Mouse (Mus musculus) intestine, embryonic 14.5 days (tissue): ENCODE results near the gene Pbld1. TPM values are rescaled to one million over a fixed set of nuclear protein-coding genes. Genes with fewer than 3 reads are reported as not detected.

ENCODE experiments used
- ATAC-seq: fragments of 200-750 bp; cut with Nextera tagmentation; replicated peaks from 2 replicates; pipeline ENCODE4 v1.8.0; 2017; ENCODE audit warnings: low read depth, moderate number of reproducible peaks, moderate TSS enrichment, moderate library complexity; ENCODE audit not compliant: low FRiP score, low TSS enrichment
- DNase-seq: peaks from one replicate; pipeline ENCODE4 v3.0.0-alpha.2; 2018; ENCODE audit warnings: low spot score
- H3K27ac ChIP-seq: fragments of 300-500 bp; sonication (generic); 2 replicates; pipeline ENCODE4 v1.5.1; 2014; ENCODE audit warnings: low read depth, mild to moderate bottlenecking, control low read depth
- H3K27me3 ChIP-seq: fragments of 300-500 bp; sonication (generic); replicated peaks from 2 replicates; pipeline ENCODE4 v1.6.1; 2014; ENCODE audit warnings: low read length, control low read depth; ENCODE audit not compliant: control insufficient read depth, insufficient read depth
- H3K36me3 ChIP-seq: fragments of 300-500 bp; sonication (generic); 2 replicates; pipeline ENCODE4 v1.6.1; 2014; ENCODE audit warnings: low read length, control low read depth; ENCODE audit not compliant: control insufficient read depth, insufficient read depth
- H3K4me1 ChIP-seq: fragments of 300-500 bp; sonication (generic); replicated peaks from 2 replicates; pipeline ENCODE4 v1.6.1; 2014; ENCODE audit warnings: low read length, control low read depth, mixed read lengths; ENCODE audit not compliant: control insufficient read depth, insufficient read depth
- H3K4me2 ChIP-seq: fragments of 300-500 bp; sonication (generic); 2 replicates; pipeline ENCODE4 v1.6.1; 2014; ENCODE audit warnings: low read length
- H3K4me3 ChIP-seq: fragments of 300-500 bp; sonication (generic); 2 replicates; pipeline ENCODE4 v1.5.1; 2014; ENCODE audit warnings: low read depth, low read length, control low read depth, mixed read lengths
- H3K9ac ChIP-seq: fragments of 300-500 bp; sonication (generic); 2 replicates; pipeline ENCODE4 v1.6.1; 2014; ENCODE audit warnings: mild to moderate bottlenecking, low read length
- H3K9me3 ChIP-seq: fragments of 300-500 bp; sonication (generic); 2 replicates; pipeline ENCODE4 v1.6.1; 2016; ENCODE audit warnings: low read length, control low read depth; ENCODE audit not compliant: control insufficient read depth
- WGBS: fragments of 180-500 bp; shearing (Covaris S2); extraction: QIAGEN DNeasy Blood & Tissue Kit; methylation state at CpG from one replicate; pipeline ENCODE4 v1.1.7; 2014; 5-methylcytosine and 5-hydroxymethylcytosine counted together
- polyA plus RNA-seq: library from polyadenylated mRNA; unstranded; fragments of >200 nt; fragmentation: Nextera tagmentation; extraction: Ambion mirVana; gene quantifications from 2 replicates; pipeline ENCODE4 v1.2.1, GENCODE M21; 2014

The Pbld1 gene
- polyA plus RNA-seq, 1 experiment from 2014 or later: 1.8 TPM

DNA sequence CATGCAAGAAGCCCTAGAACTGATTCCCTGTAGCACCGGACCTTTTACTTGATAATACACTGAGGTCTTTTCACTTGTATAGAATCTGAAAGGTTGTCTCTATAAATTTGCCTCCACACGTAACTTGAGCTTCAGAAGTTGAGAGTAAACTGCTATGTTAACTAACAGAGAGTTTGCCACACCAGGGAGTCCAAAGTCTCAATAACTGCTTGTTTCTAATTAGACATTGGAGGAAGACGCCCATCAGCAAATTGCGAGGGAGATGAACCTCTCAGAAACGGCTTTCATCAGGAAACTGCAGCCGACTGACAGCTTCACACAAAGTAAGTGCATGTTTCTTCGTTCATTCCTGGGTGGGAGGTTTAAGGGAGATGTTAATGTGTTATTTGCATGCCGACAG is 5.6 kb downstream of the Pbld1 start:
- no peaks in the 10 kb centered on the region for H3K36me3 ChIP-seq
- no peak for DNase-seq
- 0 out of 2 replicates have a peak, but pooled peaks cover 3% of the 10 kb centered on the region for H3K9me3 ChIP-seq
- 64% methylated on average over 8 of the region's 8 CpGs for WGBS
- H3K4me3 ChIP-seq: no peak overlapping the region
- H3K4me1 ChIP-seq: no peaks in the 10 kb centered on the region
- H3K27me3 ChIP-seq: no peaks in the 10 kb centered on the region
- H3K4me2 ChIP-seq: no peak overlapping the region
- ATAC-seq: no peak
- H3K27ac ChIP-seq: no peak overlapping the region
- H3K9ac ChIP-seq: no peak overlapping the region

DNA sequence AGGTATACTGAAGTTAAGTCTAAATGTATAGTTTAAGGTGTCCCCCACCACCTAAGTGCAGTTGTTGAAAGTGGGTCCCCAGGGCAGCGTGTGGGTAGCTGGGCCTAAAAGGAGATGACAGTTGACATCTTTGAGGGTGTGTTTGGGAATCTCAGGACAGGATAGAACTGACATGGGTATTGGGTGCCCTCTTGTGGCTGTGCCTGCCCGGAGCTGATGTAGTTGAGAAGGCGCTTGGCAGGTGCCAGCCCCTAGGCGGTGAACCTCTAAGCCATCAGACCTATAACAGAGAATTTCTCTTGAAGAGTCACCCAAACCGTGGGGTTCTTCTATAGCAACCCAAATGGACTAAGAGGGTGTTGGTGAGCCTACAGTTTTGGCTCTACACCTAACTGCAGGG is 6.0 kb downstream of the Pbld1 start:
- no peak overlapping the region for H3K9ac ChIP-seq
- no peak overlapping the region for H3K4me3 ChIP-seq
- WGBS: 9% methylated on average over 5 of the region's 5 CpGs
- no peaks in the 10 kb centered on the region for H3K36me3 ChIP-seq
- DNase-seq: peak; percentile 82
- 0 out of 2 replicates have a peak, but pooled peaks cover 3% of the 10 kb centered on the region for H3K9me3 ChIP-seq
- H3K4me2 ChIP-seq: no peak overlapping the region
- no peak overlapping the region for H3K27ac ChIP-seq
- no peak; the same call in 1 of the 2 replicates for ATAC-seq
- no peaks in the 10 kb centered on the region for H3K4me1 ChIP-seq
- no peaks in the 10 kb centered on the region for H3K27me3 ChIP-seq

DNA sequence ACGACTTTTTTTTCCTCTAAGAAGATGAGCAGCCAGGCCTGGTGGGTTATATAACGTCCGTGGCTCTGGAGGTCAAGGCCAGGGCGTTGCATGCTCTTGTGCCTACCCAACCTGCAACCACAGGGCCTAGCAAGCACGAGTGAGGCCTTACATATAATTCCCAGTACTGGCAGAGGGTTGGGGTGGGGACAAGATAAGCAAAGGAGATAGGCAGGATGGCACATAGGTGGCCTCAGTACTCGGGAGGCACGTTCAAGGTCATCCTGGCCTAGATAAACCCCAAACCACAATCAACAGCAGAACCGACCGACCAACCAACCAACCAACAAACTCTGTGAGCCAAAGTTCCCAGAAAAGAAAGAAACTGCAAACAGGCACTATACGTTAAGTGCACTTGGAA is 26.3 kb downstream of the Pbld1 start:
- no peak overlapping the region for H3K9ac ChIP-seq
- H3K4me3 ChIP-seq: no peak overlapping the region
- DNase-seq: no peak
- H3K4me2 ChIP-seq: no peak overlapping the region
- H3K9me3 ChIP-seq: no peaks in the 10 kb centered on the region
- no peaks in the 10 kb centered on the region for H3K36me3 ChIP-seq
- no peak overlapping the region for H3K27ac ChIP-seq
- no peaks in the 10 kb centered on the region for H3K27me3 ChIP-seq
- no peak for ATAC-seq
- no peaks in the 10 kb centered on the region for H3K4me1 ChIP-seq
- WGBS: 67% methylated on average over 10 of the region's 10 CpGs

DNA sequence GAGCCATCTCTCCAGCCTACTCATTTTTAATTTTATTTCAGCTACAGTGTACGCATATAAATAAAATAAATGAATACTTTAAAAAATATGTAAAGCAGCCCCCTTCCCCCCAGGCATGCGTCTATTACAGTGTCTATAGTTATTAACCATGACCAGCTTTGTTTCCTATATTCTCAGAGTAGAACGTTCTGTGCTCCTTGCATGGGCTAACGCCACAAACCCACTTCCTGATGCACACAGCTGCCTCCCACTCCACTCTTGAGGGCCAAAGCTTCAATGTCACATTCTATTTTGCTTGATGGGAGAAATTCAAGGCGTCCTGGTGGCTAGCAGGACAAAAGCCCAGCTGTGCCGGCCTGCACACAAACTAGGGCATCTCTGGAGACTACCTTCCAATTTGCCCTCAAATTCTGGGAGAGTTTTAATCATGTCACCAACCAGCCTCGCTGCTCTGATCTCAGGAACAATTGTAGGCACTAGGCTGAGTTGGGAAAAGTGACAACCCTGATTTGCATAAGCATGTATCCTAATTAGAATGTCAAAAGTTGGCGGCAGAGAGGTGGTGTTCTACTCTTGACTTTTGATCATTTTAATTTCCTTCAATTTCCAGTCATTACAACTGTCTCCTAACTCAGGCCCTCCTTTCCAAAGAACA is 29.3 kb downstream of the Pbld1 start:
- H3K4me1 ChIP-seq: no peaks in the 10 kb centered on the region
- peak overlapping the region; percentile 30; the same call in 1 of the 2 replicates for H3K4me3 ChIP-seq
- ATAC-seq (no peak), DNase-seq (no peak)
- WGBS: 49% methylated on average over 8 of the region's 8 CpGs
- H3K9ac ChIP-seq: no peak overlapping the region
- H3K27ac ChIP-seq: no peak overlapping the region
- H3K9me3 ChIP-seq: no peaks in the 10 kb centered on the region
- H3K36me3 ChIP-seq: no peaks in the 10 kb centered on the region
- no peaks in the 10 kb centered on the region for H3K27me3 ChIP-seq
- H3K4me2 ChIP-seq: peak overlapping the region; percentile 51

DNA sequence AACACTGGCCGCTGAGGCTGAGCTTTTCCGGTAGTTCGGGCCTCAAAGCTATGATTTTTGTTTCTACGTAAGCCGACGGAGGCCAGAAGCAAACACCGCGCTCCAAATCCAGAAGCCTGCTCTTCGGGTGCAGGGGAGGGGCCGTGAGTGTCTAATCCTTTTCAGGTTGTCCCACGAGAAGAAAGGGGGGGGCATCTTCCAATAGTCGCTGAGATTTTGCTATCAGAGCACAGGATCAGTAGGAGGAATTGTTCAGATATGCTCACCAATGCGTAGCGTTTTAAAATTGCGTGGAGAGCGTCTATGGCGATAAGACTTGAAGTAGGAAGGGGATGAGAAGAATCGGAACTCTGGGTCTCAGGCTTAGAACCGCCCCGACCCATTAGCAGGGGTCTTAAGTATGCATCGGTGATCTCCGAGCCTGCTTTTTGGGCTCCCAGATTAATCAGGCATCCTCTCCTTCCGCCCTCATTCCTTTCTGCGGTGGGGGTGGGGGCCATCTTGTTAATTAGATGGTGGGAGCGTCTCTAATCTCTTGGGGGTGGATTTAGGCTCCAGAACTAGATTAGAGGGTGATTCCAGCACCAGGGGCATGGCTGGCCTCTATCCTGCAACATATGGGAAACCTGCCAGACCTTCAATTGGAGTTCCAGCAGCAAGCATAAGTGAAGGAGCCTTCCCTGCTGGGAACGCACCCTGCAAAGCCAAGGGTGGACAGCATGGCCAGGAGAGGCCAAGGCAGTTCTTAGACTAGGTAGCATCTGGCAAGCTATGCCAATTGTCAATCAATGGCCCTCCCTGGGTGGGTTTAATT is 30.0 kb downstream of the Pbld1 start:
- Histone ChIP-seq H3K27ac (no peak overlapping the region), H3K27me3 (no peaks in the 10 kb centered on the region), H3K4me2 (peak overlapping the region; percentile 51), H3K4me3 (peak overlapping the region; percentile 30), H3K4me1 (no peaks in the 10 kb centered on the region), H3K9me3 (no peaks in the 10 kb centered on the region), H3K9ac (peak overlapping the region; percentile 32; the same call in 1 of the 2 replicates), H3K36me3 (no peaks in the 10 kb centered on the region)
- no peak for ATAC-seq
- DNase-seq: peak; percentile 55
- WGBS: 7% methylated on average over 26 of the region's 26 CpGs

DNA sequence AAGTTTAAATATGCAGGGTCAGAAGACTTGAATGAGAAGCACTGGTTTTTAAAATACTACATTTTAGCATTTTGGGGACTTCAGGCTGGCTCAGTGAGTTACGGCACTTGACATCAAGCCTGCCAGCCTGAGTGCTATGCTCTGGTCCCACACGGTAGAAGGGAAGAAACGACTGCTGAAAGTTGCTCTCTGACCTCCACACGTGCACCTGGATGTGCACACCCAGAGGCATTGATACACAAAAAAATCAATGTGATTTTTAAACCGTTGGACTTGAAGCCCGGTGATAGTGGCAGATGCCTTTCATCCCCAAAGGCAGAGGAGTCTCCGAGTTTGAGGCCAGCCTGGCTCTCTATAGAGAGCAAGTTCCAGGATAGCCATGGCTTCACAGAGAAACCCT is 32.0 kb downstream of the Pbld1 start:
- Histone ChIP-seq H3K27ac (no peak overlapping the region), H3K36me3 (no peaks in the 10 kb centered on the region), H3K27me3 (no peaks in the 10 kb centered on the region), H3K4me1 (no peaks in the 10 kb centered on the region), H3K9ac (no peak overlapping the region), H3K9me3 (no peaks in the 10 kb centered on the region), H3K4me3 (no peak overlapping the region), H3K4me2 (no peak overlapping the region)
- ATAC-seq (no peak), DNase-seq (no peak)
- 58% methylated on average over 7 of the region's 7 CpGs for WGBS

DNA sequence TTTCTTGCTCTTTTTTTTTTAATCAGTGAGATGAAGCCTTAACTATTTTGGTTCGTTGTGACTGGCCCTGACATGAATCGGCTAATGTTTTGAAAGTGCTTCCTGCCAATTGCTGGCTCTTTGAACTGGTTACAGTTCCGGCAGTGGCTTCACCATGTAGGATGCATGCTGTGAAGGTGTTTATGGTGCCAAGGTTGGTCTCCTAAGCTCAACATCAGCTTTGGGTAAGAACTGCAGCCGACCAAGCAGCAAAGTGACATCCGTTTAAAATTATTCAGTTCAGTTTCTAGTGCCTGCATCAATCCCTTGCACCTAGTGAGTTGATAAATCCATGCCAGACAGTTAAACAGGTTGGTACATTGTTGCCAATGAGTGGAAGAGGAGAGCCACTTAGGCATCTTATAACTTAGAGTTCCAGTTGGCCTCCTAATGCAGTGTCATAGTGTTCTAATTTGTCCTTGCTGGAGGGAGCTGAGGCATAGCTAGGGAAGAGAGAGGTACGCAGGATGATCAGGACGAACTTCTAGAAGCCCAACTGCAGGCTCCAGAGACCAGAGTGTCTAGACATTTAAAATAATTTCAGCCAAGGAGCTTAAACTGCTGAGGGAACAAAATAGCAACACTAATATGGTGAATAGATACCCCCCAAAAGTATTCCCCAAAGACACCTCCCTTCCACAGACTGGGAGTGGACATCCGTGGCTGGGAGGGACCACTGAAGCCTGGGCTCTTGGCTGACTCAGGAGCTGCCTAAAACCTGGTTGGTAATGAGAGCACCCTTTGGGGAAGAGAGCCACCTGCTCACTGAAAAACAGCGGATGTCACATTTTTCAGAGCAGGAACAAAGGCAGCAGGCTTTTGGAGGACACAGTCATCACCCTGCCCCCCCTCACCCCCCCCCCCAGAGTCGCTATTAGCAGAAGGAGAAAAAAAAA is 32.9 kb downstream of the Pbld1 start:
- Histone ChIP-seq H3K4me2 (no peak overlapping the region), H3K9me3 (no peaks in the 10 kb centered on the region), H3K9ac (no peak overlapping the region), H3K27me3 (peaks cover 5% of the 10 kb centered on the region; the same call in 1 of the 2 replicates), H3K36me3 (no peaks in the 10 kb centered on the region), H3K4me1 (no peaks in the 10 kb centered on the region), H3K4me3 (no peak overlapping the region), H3K27ac (no peak overlapping the region)
- ATAC-seq (no peak), DNase-seq (no peak)
- 74% methylated on average over 10 of the region's 10 CpGs for WGBS

DNA sequence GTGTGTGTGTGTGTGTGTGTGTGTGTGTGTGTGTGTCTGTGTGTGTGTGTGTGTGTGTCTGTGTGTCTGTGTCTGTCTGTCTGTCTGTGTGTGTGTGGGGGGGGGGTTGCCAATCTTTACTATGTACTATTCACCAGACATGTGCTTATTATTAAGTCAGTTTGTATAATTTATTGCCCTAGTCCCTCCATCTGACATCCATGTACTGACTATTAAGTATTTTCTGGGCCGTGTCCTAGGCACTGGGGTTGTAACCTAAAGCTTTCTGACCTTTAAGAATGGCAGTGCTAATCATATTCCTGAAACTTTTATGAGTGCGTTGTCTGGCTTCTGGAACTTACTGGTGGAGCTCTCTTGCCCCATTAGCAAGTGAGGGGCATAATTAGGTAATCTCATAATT is 36.8 kb downstream of the Pbld1 start:
- no peak overlapping the region for H3K27ac ChIP-seq
- H3K4me1 ChIP-seq: peaks cover 4% of the 10 kb centered on the region; the same call in 1 of the 2 replicates
- H3K9me3 ChIP-seq: no peaks in the 10 kb centered on the region
- no peaks in the 10 kb centered on the region for H3K36me3 ChIP-seq
- no peak for DNase-seq
- no peak for ATAC-seq
- no peak overlapping the region for H3K9ac ChIP-seq
- peaks cover 38% of the 10 kb centered on the region for H3K27me3 ChIP-seq
- H3K4me3 ChIP-seq: no peak overlapping the region
- H3K4me2 ChIP-seq: no peak overlapping the region
- whole genome bisulfite sequencing: 62% methylated on average over 2 of the region's 2 CpGs
